Mouse (Mus musculus): ENCODE data around the gene Myl6.

GRCm38 (mm10) chr10:128515044-128515443 lies 21.1 kb upstream of the Myl6 start:
- TF ChIP-seq CTCF (IDR thresholded peaks at IDR 0.05; ENCODE audit: borderline replicate concordance, control insufficient read depth, extremely low read depth, insufficient read depth, low read length, poor library complexity): no peak
- no peak for TF ChIP-seq POLR2A (IDR thresholded peaks at IDR 0.05; ENCODE audit: control insufficient read depth, extremely low read depth, insufficient read depth, low read length, poor library complexity)
